Mouse (Mus musculus) cerebellum, adult 2 months (tissue): ENCODE measurements around the gene Rps6kl1. TPM values are rescaled to one million over a fixed set of nuclear protein-coding genes. Genes with fewer than 3 reads are reported as not detected.

Experiments
- DNase-seq, 2 experiments: peaks; one replicate each; pipeline ENCODE4 v3.0.0; 2021
- H3K27ac ChIP-seq: fragments of 200-500 bp; 2 replicates; pipeline ENCODE4 v1.5.1; 2012; ENCODE audit warnings: low read length, control low read depth, inconsistent platforms; ENCODE audit not compliant: insufficient read depth
- H3K27me3 ChIP-seq: fragments of 200-500 bp; 2 replicates; pipeline ENCODE4 v1.6.1; 2012; ENCODE audit warnings: inconsistent platforms, mild to moderate bottlenecking, low read length, moderate library complexity; ENCODE audit not compliant: control insufficient read depth, insufficient read depth
- H3K4me1 ChIP-seq: fragments of 200-500 bp; 2 replicates; pipeline ENCODE4 v1.6.1; 2011; ENCODE audit warnings: low read length; ENCODE audit not compliant: control insufficient read depth, insufficient read depth
- H3K4me3 ChIP-seq: fragments of 200-500 bp; replicated peaks from 2 replicates; pipeline ENCODE3; 2011; ENCODE audit warnings: mild to moderate bottlenecking, low read depth, low read length, control low read depth; ENCODE audit not compliant: insufficient read depth
- CTCF ChIP-seq: fragments of 200-500 bp; IDR thresholded peaks from 2 replicates; pipeline ENCODE4 v1.5.1; 2011; ENCODE audit warnings: low read depth, mild to moderate bottlenecking, control low read depth, low read length, moderate library complexity, borderline replicate concordance; ENCODE audit not compliant: insufficient read depth
- POLR2A ChIP-seq: fragments of 200-500 bp; IDR thresholded peaks from 2 replicates; pipeline ENCODE4 v1.6.1; 2011; ENCODE audit warnings: low read length, control low read depth, borderline replicate concordance; ENCODE audit not compliant: insufficient read depth
- WGBS: fragments of 180-500 bp; shearing (Covaris S2); methylation state at CpG from one replicate; pipeline ENCODE4 v1.1.7; 2018; 5-methylcytosine and 5-hydroxymethylcytosine counted together
- polyA plus RNA-seq: library from polyadenylated mRNA; depleted of rRNA; stranded (reverse); fragments of >200 nt; gene quantifications from 2 replicates; pipeline ENCODE4 v1.2.3, GENCODE M21; 2012

Gene Rps6kl1
- polyA plus RNA-seq, 1 experiment, result 35.2 TPM

GRCm38 (mm10) chr12:85113917-85114316, 37.1 kb downstream of the Rps6kl1 start:
- 91% methylated on average over 3 of the region's 3 CpGs for WGBS
- DNase-seq, result no peak
- no peak for TF ChIP-seq CTCF
- no peak for TF ChIP-seq POLR2A

GRCm38 (mm10) chr12:85113337-85113736, 37.7 kb downstream of the Rps6kl1 start:
- H3K4me1 ChIP-seq, result no peaks in the 10 kb centered on the region; the same call in 1 of the 2 replicates
- no peak for DNase-seq
- no peak for TF ChIP-seq CTCF
- no peak for TF ChIP-seq POLR2A
- H3K4me3 ChIP-seq, result no peak overlapping the region
- H3K27ac ChIP-seq, result no peak overlapping the region
- no peaks in the 10 kb centered on the region for H3K27me3 ChIP-seq
- 85% methylated on average over 3 of the region's 3 CpGs for WGBS

More at GRCm38 (mm10) chr12:85113917-85114316, 37.1 kb downstream of the Rps6kl1 start:
- Histone ChIP-seq H3K27ac (no peak overlapping the region), H3K27me3 (no peaks in the 10 kb centered on the region), H3K4me3 (no peak overlapping the region), H3K4me1 (no peaks in the 10 kb centered on the region; the same call in 1 of the 2 replicates)

- no peak overlapping the region for H3K27ac ChIP-seq
- no peaks in the 10 kb centered on the region for H3K27me3 ChIP-seq
- H3K4me3 ChIP-seq, result no peak overlapping the region
- no peak for TF ChIP-seq CTCF
- TF ChIP-seq POLR2A, result no peak
- DNase-seq, result no peak
- WGBS, result 87% methylated on average over 7 of the region's 7 CpGs
- no peaks in the 10 kb centered on the region; the same call in 1 of the 2 replicates for H3K4me1 ChIP-seq
Measured at GRCm38 (mm10) chr12:85112550-85113251, 38.4 kb downstream of the Rps6kl1 start.

DNA sequence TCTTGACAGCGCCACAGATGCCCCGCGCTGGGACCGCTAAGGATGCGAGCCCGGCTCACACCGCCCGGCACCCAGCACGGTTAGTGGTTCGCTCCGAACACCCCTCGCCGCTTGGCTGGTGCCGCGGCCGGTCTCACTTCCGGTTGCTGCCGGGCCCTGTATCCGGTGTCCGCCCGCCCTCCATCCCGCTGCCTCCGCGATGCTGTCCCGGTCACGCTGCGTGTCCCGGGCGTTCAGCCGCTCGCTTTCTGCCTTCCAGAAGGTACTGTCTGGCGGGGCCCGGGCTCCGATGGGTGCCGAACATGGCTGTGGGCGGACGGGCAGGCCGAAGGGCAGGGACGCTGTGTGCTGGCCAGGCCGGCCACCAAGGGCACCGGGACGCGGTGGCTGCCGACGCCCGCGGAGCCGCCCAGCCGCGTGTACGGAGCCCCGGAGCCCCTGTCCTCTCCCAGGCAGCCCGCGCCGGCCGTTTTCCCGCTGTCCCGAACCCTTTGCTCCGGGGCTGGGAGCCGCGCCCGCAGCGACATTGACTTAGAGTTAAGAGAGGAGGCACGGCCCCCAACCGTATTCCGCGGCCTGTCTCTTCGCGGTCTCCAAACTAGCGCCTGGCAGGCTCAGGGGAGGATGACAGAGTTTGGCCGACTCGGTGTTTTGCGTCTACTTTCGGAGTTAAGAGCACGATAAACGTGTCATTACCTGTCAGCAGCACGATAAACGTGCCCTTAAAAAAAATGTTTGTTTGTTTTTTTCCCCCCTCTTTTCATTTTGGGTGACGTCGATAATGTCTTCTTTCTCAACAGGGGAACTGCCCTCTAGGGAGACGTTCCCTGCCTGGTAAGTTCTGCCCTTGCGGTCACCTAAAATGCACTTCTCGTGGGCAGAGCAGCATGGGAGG, 40.1 kb downstream of the Rps6kl1 start, which contains the start of the genes Prox2 and Dlst:
Gene Prox2 (minus strand): TSS at position 62 of the 895 bp plus-strand sequence.
Gene Dlst (plus strand): TSS at position 136 of the 895 bp plus-strand sequence.
- DNase-seq, result peak; percentile 91 to 94
- H3K4me3 ChIP-seq, result peak within 1 kb of the TSS; percentile 93
- no peaks in the 10 kb centered on the region for H3K27me3 ChIP-seq
- TF ChIP-seq POLR2A (peak; percentile 90), CTCF (no peak)
- peak within 1 kb of the TSS; percentile 86 for H3K27ac ChIP-seq
- WGBS, result under 1% methylated on average over 83 of the region's 83 CpGs
- no peaks in the 10 kb centered on the region; the same call in 1 of the 2 replicates for H3K4me1 ChIP-seq

DNA sequence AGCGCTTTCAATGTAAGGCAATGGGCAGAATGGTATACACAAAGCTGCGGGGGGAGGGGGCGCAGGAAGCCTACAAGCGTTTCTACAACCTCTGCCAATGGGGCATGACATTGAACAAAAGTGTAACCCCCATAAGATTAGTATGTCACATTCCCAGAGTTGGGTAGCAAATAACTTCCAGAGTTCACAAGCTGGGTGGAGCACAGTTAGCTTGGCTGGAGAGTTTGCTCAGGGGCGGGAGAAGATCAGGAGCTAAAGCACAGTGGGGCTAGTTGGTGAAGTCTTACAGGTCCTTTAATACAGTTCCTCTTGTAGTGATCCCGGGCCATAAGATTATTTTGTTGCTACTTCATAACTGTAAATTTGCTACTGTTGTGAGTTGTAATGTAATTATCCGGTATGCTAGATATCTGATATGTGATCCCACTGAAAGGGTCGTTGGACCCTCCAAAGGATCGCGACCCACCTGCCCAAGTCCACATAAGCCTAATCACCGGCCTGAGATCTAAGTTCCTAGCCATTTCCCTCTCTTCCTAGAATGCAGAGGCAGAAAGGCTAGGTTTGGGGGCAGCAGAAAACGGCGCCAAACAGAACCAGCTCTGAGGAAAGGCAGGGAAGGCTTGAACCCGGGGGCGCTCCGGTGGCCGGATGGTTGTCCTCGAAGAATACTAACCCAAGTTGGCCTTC, 40.9 kb downstream of the Rps6kl1 start:
- no peaks in the 10 kb centered on the region for H3K27me3 ChIP-seq
- 15% methylated on average over 18 of the region's 18 CpGs for WGBS
- H3K27ac ChIP-seq, result peak overlapping the region; percentile 86
- H3K4me1 ChIP-seq, result no peaks in the 10 kb centered on the region; the same call in 1 of the 2 replicates
- TF ChIP-seq POLR2A (no peak), CTCF (no peak)
- DNase-seq, result peak in 1 of 2 experiments; percentile 24
- H3K4me3 ChIP-seq, result peak overlapping the region; percentile 93

DNA sequence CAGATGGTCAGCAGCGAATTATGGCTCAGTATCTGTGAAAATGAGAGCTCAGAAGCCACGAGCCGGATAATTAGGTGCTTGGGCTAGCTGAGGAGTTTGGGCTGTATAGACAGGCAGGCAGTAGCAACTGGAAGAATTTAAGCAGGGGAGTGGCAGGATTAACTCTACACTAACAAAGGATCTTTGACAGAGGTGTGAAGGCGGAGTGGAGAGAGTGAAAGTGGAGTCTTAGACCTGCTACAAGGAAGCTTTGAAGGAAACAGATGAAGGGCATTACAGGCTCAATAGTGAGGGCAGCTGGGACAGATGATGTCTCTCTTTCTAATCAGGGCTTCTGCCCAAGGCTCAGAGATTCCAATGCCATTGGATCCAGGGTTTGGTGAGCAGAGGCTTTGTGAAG, 41.6 kb downstream of the Rps6kl1 start:
- no peak for DNase-seq
- H3K27me3 ChIP-seq, result no peaks in the 10 kb centered on the region
- TF ChIP-seq CTCF, result no peak
- TF ChIP-seq POLR2A, result no peak
- 68% methylated on average over 4 of the region's 4 CpGs for WGBS
- H3K27ac ChIP-seq, result no peak overlapping the region
- no peaks in the 10 kb centered on the region; the same call in 1 of the 2 replicates for H3K4me1 ChIP-seq
- H3K4me3 ChIP-seq, result no peak overlapping the region

DNA sequence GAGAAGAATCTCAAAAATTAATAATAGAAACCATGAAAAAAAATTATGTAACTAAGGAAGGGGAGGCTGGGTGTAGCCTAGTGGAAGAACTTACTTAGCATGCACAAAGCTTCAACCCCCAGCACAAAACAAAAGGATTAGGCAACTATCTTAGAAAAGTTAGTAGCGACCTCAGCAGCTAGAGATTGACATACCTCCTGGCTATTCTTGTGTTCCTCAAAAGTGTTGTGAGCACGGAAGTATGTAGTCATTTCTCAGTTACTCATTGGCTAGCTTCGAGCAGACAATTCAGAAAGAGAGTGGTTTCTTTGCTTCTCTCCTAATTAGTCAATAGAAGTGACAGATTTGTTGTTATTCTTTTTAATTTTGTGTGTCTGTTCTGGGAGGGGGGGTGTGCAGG, 42.4 kb downstream of the Rps6kl1 start:
- Histone ChIP-seq H3K4me1 (no peaks in the 10 kb centered on the region; the same call in 1 of the 2 replicates), H3K27me3 (no peaks in the 10 kb centered on the region), H3K4me3 (no peak overlapping the region), H3K27ac (no peak overlapping the region)
- WGBS, result 80% methylated on average over 3 of the region's 3 CpGs
- no peak for DNase-seq
- TF ChIP-seq CTCF (no peak), POLR2A (no peak)
